Mouse (Mus musculus) stomach, postnatal 0 days (tissue): ENCODE measurements at regions not wholly inside any gene's neighbourhood (a gene's known extent, or its start where the extent isn't known, plus 50 kb on each side); places are given as distances from the start of the nearest gene placed in this dataset.

Experiments used
- ATAC-seq: fragments of 200-750 bp; cut with Nextera tagmentation; 2 replicates; pipeline ENCODE4 v1.8.0; 2017; ENCODE audit not compliant: low FRiP score, low TSS enrichment
- DNase-seq: peaks from one replicate; pipeline ENCODE4 v3.0.0-alpha.2; 2016; ENCODE audit warnings: low spot score
- H3K27ac ChIP-seq: fragments of 300-500 bp; sonication (generic); replicated peaks from 2 replicates; pipeline ENCODE4 v1.5.1; 2014; ENCODE audit warnings: mild to moderate bottlenecking, control low read depth
- H3K27me3 ChIP-seq: fragments of 300-500 bp; sonication (generic); 2 replicates; pipeline ENCODE4 v1.6.1; 2014; ENCODE audit warnings: low read length; ENCODE audit not compliant: control insufficient read depth, insufficient read depth
- H3K36me3 ChIP-seq: fragments of 300-500 bp; sonication (generic); 2 replicates; pipeline ENCODE4 v1.6.1; 2014; ENCODE audit warnings: low read length, mixed read lengths; ENCODE audit not compliant: control insufficient read depth, insufficient read depth
- H3K4me1 ChIP-seq: fragments of 300-500 bp; sonication (generic); replicated peaks from 2 replicates; pipeline ENCODE4 v1.6.1; 2014; ENCODE audit warnings: antibody characterized with exemption; ENCODE audit not compliant: control insufficient read depth, insufficient read depth
- H3K4me2 ChIP-seq: fragments of 300-500 bp; sonication (generic); replicated peaks from 2 replicates; pipeline ENCODE4 v1.6.1; 2014; ENCODE audit warnings: low read depth, mild to moderate bottlenecking, control low read depth, moderate library complexity
- H3K4me3 ChIP-seq: fragments of 300-500 bp; sonication (generic); 2 replicates; pipeline ENCODE4 v1.5.1; 2014; ENCODE audit warnings: low read depth, low read length, control low read depth
- H3K9ac ChIP-seq: fragments of 300-500 bp; sonication (generic); 2 replicates; pipeline ENCODE4 v1.6.1; 2014; ENCODE audit warnings: mild to moderate bottlenecking, low read length, control low read depth, mixed read lengths
- H3K9me3 ChIP-seq: fragments of 300-500 bp; sonication (generic); 2 replicates; pipeline ENCODE4 v1.6.1; 2016; ENCODE audit warnings: low read length; ENCODE audit not compliant: control insufficient read depth
- CTCF ChIP-seq: IDR thresholded peaks from 2 replicates; pipeline ENCODE4 v1.5.1; 2016; ENCODE audit warnings: antibody characterized with exemption, low read depth, mild to moderate bottlenecking, moderate library complexity
- EP300 ChIP-seq: optimal IDR thresholded peaks from 2 replicates; pipeline ENCODE3; 2016; ENCODE audit warnings: antibody characterized with exemption
- WGBS: fragments of 180-500 bp; shearing (Covaris S2); extraction: QIAGEN DNeasy Blood & Tissue Kit; methylation state at CpG from one replicate; pipeline ENCODE4 v1.1.7; 2014; 5-methylcytosine and 5-hydroxymethylcytosine counted together

DNA sequence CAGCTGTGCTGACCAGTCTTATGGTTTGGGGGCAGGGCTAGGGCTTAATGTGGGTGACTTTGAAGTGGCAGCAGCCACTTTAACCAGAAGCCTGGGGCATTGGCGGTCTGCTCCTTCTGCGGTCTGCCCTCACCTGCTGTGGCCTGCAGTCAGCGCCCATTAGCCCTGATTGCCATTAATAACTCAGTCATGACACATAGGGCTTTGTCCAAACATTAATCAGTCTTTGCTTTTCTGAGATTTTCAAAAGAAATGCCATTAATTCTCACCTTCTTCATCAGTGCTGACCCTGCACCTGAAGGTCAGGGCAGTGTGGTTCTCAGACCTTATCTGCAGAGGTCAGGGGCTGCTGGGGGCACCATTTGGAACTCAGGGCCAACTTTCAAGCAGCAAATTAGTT lies 72.6 kb upstream of the Adcy1 start:
- WGBS, result 32% methylated on average over 3 of the region's 3 CpGs
- Histone ChIP-seq H3K36me3 (no peaks in the 10 kb centered on the region), H3K4me2 (no peak overlapping the region), H3K4me3 (no peak overlapping the region), H3K9me3 (no peaks in the 10 kb centered on the region), H3K9ac (no peak overlapping the region), H3K27ac (no peak overlapping the region), H3K4me1 (no peaks in the 10 kb centered on the region), H3K27me3 (no peaks in the 10 kb centered on the region)
- no peak for TF ChIP-seq CTCF
- TF ChIP-seq EP300, result no peak
- no peak for ATAC-seq
- DNase-seq, result peak; percentile 10

DNA sequence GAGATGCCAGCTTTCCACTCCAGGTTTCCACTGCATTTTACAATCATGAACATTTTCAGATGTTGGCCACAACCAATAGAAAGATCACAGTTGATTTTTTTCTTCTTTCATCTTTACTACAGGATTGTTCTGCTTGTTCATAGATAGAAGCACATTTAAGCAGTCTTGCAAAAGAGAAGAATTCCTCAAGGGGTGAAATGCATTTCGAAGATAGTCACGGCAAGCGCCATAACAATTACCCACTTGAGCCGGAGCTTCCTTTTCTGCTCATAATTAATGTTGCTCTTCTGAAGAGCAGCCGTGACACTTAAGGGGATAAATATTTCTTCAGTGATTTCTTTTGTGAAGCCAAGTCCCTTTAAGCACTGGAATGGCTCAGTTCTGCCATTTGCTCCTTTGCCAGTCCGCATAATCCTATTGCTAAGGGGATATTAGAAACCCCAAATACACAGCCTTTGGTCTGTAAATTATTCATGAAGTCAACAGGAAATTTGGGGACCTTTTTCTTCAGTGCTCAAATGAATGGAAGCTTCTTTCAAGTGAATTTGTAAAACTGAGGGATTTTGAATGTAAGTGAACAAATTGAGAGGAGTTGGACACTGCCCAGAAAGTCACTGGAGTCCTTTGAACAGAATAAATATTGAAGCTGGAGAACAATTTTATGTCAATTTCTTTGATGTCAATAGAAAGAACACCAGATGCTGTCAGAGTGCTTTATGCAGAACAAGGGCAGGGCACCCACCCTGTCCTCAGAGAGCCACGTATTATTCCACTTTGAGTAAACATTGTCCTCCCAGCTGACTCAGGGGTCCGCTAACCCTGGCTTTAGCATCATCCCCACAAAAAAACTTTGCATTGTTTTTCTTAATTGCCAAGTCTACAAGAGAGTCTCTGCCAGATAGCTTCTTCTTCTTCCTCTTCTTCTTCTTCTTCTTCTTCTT lies 74.1 kb upstream of the Adcy1 start:
- no peak for TF ChIP-seq CTCF
- TF ChIP-seq EP300, result no peak
- Histone ChIP-seq H3K27me3 (no peaks in the 10 kb centered on the region), H3K36me3 (no peaks in the 10 kb centered on the region), H3K9me3 (no peaks in the 10 kb centered on the region), H3K4me3 (no peak overlapping the region), H3K4me1 (no peaks in the 10 kb centered on the region), H3K27ac (no peak overlapping the region), H3K9ac (no peak overlapping the region), H3K4me2 (no peak overlapping the region)
- WGBS, result 36% methylated on average over 8 of the region's 8 CpGs
- peak; percentile 4 for DNase-seq
- ATAC-seq, result no peak

DNA sequence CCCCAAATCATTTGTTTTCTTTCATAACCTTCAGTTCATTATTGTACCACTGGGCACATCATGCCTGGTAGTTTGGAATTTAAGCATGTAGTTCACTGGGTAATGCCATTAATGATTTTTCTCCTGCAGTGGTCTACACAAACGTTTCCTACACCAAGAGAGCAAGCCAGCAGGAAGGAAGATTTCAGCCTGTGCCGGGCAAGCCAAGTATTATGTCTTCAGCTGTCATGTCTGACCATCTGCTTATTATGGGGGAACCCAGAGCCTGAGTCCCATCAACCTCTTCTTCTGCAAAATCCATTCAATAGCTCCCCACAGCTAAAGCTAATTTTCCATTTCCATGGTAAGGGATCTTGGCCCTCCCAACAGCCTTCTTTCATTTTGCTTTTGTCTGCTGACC lies 75.3 kb upstream of the Adcy1 start:
- no peaks in the 10 kb centered on the region for H3K9me3 ChIP-seq
- no peak overlapping the region for H3K27ac ChIP-seq
- no peak overlapping the region for H3K4me3 ChIP-seq
- no peak overlapping the region for H3K9ac ChIP-seq
- TF ChIP-seq EP300 (no peak), CTCF (no peak)
- H3K36me3 ChIP-seq, result no peaks in the 10 kb centered on the region
- H3K4me1 ChIP-seq, result no peaks in the 10 kb centered on the region
- no peak overlapping the region for H3K4me2 ChIP-seq
- 53% methylated on average over 2 of the region's 2 CpGs for WGBS
- ATAC-seq (no peak), DNase-seq (no peak)
- H3K27me3 ChIP-seq, result no peaks in the 10 kb centered on the region

DNA sequence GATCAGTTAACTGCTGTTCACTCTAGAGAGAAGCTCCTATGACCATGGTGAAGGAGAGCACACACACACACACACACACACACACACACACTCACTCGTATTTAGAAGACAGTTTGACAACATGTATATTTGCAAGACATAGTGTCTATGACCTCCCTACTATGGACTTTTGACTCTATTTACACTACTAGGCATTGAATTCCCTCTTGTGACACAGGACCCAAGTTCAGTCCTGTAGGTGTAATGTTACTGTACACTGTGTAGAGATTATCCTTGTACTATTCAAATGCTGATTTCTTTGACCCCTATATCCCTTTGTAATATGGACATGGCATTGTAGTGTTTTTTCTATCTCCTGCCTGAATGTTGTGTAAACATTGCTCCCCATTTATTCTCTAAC lies 76.2 kb upstream of the Adcy1 start:
- DNase-seq (no peak), ATAC-seq (no peak)
- 68% methylated on average over 1 of the region's 1 CpGs for WGBS

DNA sequence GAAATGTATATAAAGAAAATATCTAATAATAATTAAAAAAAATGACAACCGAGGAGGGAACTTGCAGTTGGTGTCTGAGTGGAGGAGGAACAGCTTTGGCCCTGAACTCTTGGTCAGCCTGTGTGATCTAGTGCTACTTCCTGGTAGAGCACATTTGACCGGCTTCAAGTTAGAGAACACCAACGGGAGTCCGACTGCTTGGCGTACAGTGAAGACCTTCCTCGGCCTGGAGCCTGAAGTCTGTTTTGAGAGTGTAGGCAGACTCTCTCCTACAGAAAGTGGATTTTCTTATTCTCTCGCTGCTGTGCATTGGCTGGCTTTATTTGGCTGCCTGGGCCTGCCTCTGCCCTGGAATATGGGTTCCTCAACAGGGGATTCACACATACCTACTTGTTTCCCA lies 81.2 kb upstream of the Adcy1 start:
- Histone ChIP-seq H3K36me3 (no peaks in the 10 kb centered on the region), H3K9ac (no peak overlapping the region), H3K4me1 (no peaks in the 10 kb centered on the region), H3K27ac (no peak overlapping the region), H3K9me3 (no peaks in the 10 kb centered on the region), H3K4me2 (no peak overlapping the region), H3K4me3 (no peak overlapping the region), H3K27me3 (no peaks in the 10 kb centered on the region)
- peak; percentile 9 for DNase-seq
- 87% methylated on average over 7 of the region's 7 CpGs for WGBS
- TF ChIP-seq EP300, result no peak
- TF ChIP-seq CTCF, result no peak
- no peak for ATAC-seq

More for the DNA sequence above, 76.2 kb upstream of the Adcy1 start:
- no peak for TF ChIP-seq CTCF
- no peak for TF ChIP-seq EP300
- Histone ChIP-seq H3K4me2 (no peak overlapping the region), H3K27me3 (no peaks in the 10 kb centered on the region), H3K27ac (no peak overlapping the region), H3K36me3 (no peaks in the 10 kb centered on the region), H3K9me3 (no peaks in the 10 kb centered on the region), H3K4me3 (no peak overlapping the region), H3K4me1 (no peaks in the 10 kb centered on the region), H3K9ac (no peak overlapping the region)

DNA sequence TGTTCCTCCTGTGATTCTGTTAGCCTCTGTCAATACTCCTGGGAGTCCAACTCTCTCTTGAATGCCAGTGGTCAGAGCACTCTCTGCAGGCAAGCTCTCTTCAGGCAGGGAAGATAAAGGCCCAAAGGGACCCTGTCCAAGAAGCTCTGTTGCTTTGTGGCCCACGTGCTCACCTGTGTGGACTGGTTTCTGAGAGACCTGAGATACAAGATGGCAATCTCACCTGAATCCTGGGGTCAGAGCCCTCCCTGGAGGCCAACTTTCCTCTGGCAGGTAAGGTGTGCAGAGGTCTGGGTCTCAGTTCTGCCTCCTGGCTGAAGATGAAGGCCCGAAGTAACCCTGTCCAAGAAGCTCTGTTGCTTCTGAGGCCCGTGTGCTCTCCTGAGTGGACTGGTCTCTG lies 83.6 kb upstream of the Adcy1 start:
- Histone ChIP-seq H3K4me3 (no peak overlapping the region), H3K27me3 (no peaks in the 10 kb centered on the region), H3K9me3 (no peaks in the 10 kb centered on the region), H3K27ac (no peak overlapping the region), H3K36me3 (no peaks in the 10 kb centered on the region), H3K4me2 (no peak overlapping the region), H3K4me1 (no peaks in the 10 kb centered on the region), H3K9ac (no peak overlapping the region)
- TF ChIP-seq EP300 (no peak), CTCF (no peak)
- DNase-seq (no peak), ATAC-seq (no peak)
- 79% methylated on average over 3 of the region's 3 CpGs for WGBS
